Mouse (Mus musculus): Measurements from ENCODE around the gene Smcp. TPM values are rescaled to one million over a fixed set of nuclear protein-coding genes. Genes with fewer than 3 reads are reported as not detected.

Smcp gene
- polyA plus RNA-seq (2015; fragmentation: Illumina TruSeq; extraction: RNeasy Lipid Tissue Mini Kit (QIAGEN cat#74804); ENCODE audit: insufficient read depth, low replicate concordance): not detected

GRCm38 (mm10) chr3:92588858-92589257 is at the start of gene Smcp:
Gene Smcp, minus strand, starts transcription at chr3:92588997.

GRCm38 (mm10) chr3:92621560-92621959 is 32.8 kb upstream of the Smcp start, which contains the start of gene Lce6a:
Gene Lce6a, minus strand, starts transcription at chr3:92621660.

GRCm38 (mm10) chr3:92607392-92607791 is 18.6 kb upstream of the Smcp start, which contains the start of gene 2210017I01Rik:
Gene 2210017I01Rik, minus strand, starts transcription at chr3:92607492.

DNA sequence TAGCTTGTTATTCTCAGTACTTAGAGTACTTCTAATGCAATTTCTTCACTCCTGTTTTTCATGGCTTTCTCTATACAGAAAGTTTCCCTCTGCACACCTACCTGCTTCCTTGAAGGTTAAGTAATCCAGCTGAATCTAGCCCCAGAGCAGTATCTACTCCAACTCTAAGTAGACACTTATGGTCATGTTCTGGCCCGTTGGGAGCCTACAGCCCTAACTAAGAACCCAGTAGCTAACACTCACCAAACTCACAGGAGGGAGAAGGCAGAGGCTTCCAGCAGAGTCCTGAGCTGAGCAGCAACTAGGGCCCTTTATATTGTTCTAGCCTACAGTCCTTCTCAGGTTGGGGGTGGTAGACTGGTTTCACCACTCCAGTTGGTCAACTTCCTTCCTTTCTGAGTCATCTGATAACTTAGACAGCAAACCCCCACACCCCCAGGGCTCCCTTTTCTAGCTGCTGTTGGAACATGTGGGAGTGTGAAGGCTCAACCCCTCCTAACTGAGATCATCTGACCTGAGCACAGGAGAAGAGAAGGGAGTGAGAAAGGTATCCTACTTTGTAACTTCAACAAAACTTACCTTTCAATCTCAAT is 15.3 kb downstream of the Smcp start, which contains the start of gene Ivl:
TSS of gene Ivl (minus strand) at position 287 of the 593 bp plus-strand sequence.

DNA sequence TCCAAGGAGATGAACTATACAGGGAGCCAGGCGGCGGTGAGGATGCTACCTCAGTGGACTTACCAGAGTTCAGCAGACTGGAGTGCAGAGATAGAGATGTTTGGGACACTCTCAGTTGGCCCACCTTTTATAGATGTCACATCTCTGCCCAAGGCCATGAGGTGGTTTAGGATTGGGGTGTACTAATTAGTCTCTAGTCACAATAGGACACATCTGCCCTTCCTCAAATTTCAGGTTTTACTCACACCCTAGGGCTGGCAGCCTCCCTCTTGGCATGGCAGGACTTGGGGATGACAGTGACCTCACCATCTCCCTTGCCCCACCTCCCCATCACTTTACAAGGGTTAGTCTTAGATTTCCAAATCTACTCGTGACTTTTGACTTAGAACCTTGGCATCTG is 54.4 kb downstream of the Smcp start, which contains the start of gene 2310046K23Rik:
TSS of gene 2310046K23Rik (minus strand) at position 101 of the 400 bp plus-strand sequence.

Other genes starting within 250 kb of the Smcp start
- not detected for gene Sprr2d, start 249.9 kb downstream of the Smcp start, polyA plus RNA-seq (2015; fragmentation: Illumina TruSeq; extraction: RNeasy Lipid Tissue Mini Kit (QIAGEN cat#74804); ENCODE audit: insufficient read depth, low replicate concordance)
- not detected for gene Sprr2e, start 236.9 kb downstream of the Smcp start, polyA plus RNA-seq (2015; fragmentation: Illumina TruSeq; extraction: RNeasy Lipid Tissue Mini Kit (QIAGEN cat#74804); ENCODE audit: insufficient read depth, low replicate concordance)
- gene Sprr2f, start 223.8 kb downstream of the Smcp start, polyA plus RNA-seq (2015; fragmentation: Illumina TruSeq; extraction: RNeasy Lipid Tissue Mini Kit (QIAGEN cat#74804); ENCODE audit: insufficient read depth, low replicate concordance): not detected
- not detected for gene Sprr2h, start 203.3 kb downstream of the Smcp start, polyA plus RNA-seq (2015; fragmentation: Illumina TruSeq; extraction: RNeasy Lipid Tissue Mini Kit (QIAGEN cat#74804); ENCODE audit: insufficient read depth, low replicate concordance)
- gene Sprr2i, start 181.0 kb downstream of the Smcp start, polyA plus RNA-seq (2015; fragmentation: Illumina TruSeq; extraction: RNeasy Lipid Tissue Mini Kit (QIAGEN cat#74804); ENCODE audit: insufficient read depth, low replicate concordance): not detected
- not detected for gene Sprr2j-ps, start 170.9 kb downstream of the Smcp start, polyA plus RNA-seq (2015; fragmentation: Illumina TruSeq; extraction: RNeasy Lipid Tissue Mini Kit (QIAGEN cat#74804); ENCODE audit: insufficient read depth, low replicate concordance)
- gene Gm9774, start 159.6 kb downstream of the Smcp start, polyA plus RNA-seq (2015; fragmentation: Illumina TruSeq; extraction: RNeasy Lipid Tissue Mini Kit (QIAGEN cat#74804); ENCODE audit: insufficient read depth, low replicate concordance): 1.4 TPM
- gene Sprr2k, start 156.4 kb downstream of the Smcp start, polyA plus RNA-seq (2015; fragmentation: Illumina TruSeq; extraction: RNeasy Lipid Tissue Mini Kit (QIAGEN cat#74804); ENCODE audit: insufficient read depth, low replicate concordance): not detected
- gene Sprr1b, start 150.2 kb downstream of the Smcp start, polyA plus RNA-seq (2015; fragmentation: Illumina TruSeq; extraction: RNeasy Lipid Tissue Mini Kit (QIAGEN cat#74804); ENCODE audit: insufficient read depth, low replicate concordance): not detected
- gene Sprr3, start 130.3 kb downstream of the Smcp start, polyA plus RNA-seq (2015; fragmentation: Illumina TruSeq; extraction: RNeasy Lipid Tissue Mini Kit (QIAGEN cat#74804); ENCODE audit: insufficient read depth, low replicate concordance): not detected
- gene Sprr1a, start 103.1 kb downstream of the Smcp start, polyA plus RNA-seq (2015; fragmentation: Illumina TruSeq; extraction: RNeasy Lipid Tissue Mini Kit (QIAGEN cat#74804); ENCODE audit: insufficient read depth, low replicate concordance): not detected
- gene Sprr4, start 88.5 kb downstream of the Smcp start, polyA plus RNA-seq (2015; fragmentation: Illumina TruSeq; extraction: RNeasy Lipid Tissue Mini Kit (QIAGEN cat#74804); ENCODE audit: insufficient read depth, low replicate concordance): not detected
- gene 2310046K23Rik, start 54.5 kb downstream of the Smcp start, polyA plus RNA-seq (2015; fragmentation: Illumina TruSeq; extraction: RNeasy Lipid Tissue Mini Kit (QIAGEN cat#74804); ENCODE audit: insufficient read depth, low replicate concordance): not detected
- gene Ivl, start 15.3 kb downstream of the Smcp start, polyA plus RNA-seq (2015; fragmentation: Illumina TruSeq; extraction: RNeasy Lipid Tissue Mini Kit (QIAGEN cat#74804); ENCODE audit: insufficient read depth, low replicate concordance): not detected
- gene 2210017I01Rik, start 18.5 kb upstream of the Smcp start, polyA plus RNA-seq (2015; fragmentation: Illumina TruSeq; extraction: RNeasy Lipid Tissue Mini Kit (QIAGEN cat#74804); ENCODE audit: insufficient read depth, low replicate concordance): not detected
- gene Lce6a, start 32.7 kb upstream of the Smcp start, polyA plus RNA-seq (2015; fragmentation: Illumina TruSeq; extraction: RNeasy Lipid Tissue Mini Kit (QIAGEN cat#74804); ENCODE audit: insufficient read depth, low replicate concordance): not detected
- gene Lce1a1, start 59.3 kb upstream of the Smcp start, polyA plus RNA-seq (2015; fragmentation: Illumina TruSeq; extraction: RNeasy Lipid Tissue Mini Kit (QIAGEN cat#74804); ENCODE audit: insufficient read depth, low replicate concordance): not detected
- not detected for gene Lce1b, start 67.9 kb upstream of the Smcp start, polyA plus RNA-seq (2015; fragmentation: Illumina TruSeq; extraction: RNeasy Lipid Tissue Mini Kit (QIAGEN cat#74804); ENCODE audit: insufficient read depth, low replicate concordance)
- not detected for gene Lce1a2, start 81.3 kb upstream of the Smcp start, polyA plus RNA-seq (2015; fragmentation: Illumina TruSeq; extraction: RNeasy Lipid Tissue Mini Kit (QIAGEN cat#74804); ENCODE audit: insufficient read depth, low replicate concordance)
- not detected for gene Lce1c, start 90.2 kb upstream of the Smcp start, polyA plus RNA-seq (2015; fragmentation: Illumina TruSeq; extraction: RNeasy Lipid Tissue Mini Kit (QIAGEN cat#74804); ENCODE audit: insufficient read depth, low replicate concordance)
- not detected for gene Lce1d, start 98.2 kb upstream of the Smcp start, polyA plus RNA-seq (2015; fragmentation: Illumina TruSeq; extraction: RNeasy Lipid Tissue Mini Kit (QIAGEN cat#74804); ENCODE audit: insufficient read depth, low replicate concordance)
- not detected for gene Lce1e, start 120.1 kb upstream of the Smcp start, polyA plus RNA-seq (2015; fragmentation: Illumina TruSeq; extraction: RNeasy Lipid Tissue Mini Kit (QIAGEN cat#74804); ENCODE audit: insufficient read depth, low replicate concordance)
- gene Lce1f, start 131.4 kb upstream of the Smcp start, polyA plus RNA-seq (2015; fragmentation: Illumina TruSeq; extraction: RNeasy Lipid Tissue Mini Kit (QIAGEN cat#74804); ENCODE audit: insufficient read depth, low replicate concordance): not detected
- gene Gm38119, start 150.1 kb upstream of the Smcp start, polyA plus RNA-seq (2015; fragmentation: Illumina TruSeq; extraction: RNeasy Lipid Tissue Mini Kit (QIAGEN cat#74804); ENCODE audit: insufficient read depth, low replicate concordance): not detected
- not detected for gene Lce1g, start 163.3 kb upstream of the Smcp start, polyA plus RNA-seq (2015; fragmentation: Illumina TruSeq; extraction: RNeasy Lipid Tissue Mini Kit (QIAGEN cat#74804); ENCODE audit: insufficient read depth, low replicate concordance)
- gene Lce1h, start 176.1 kb upstream of the Smcp start, polyA plus RNA-seq (2015; fragmentation: Illumina TruSeq; extraction: RNeasy Lipid Tissue Mini Kit (QIAGEN cat#74804); ENCODE audit: insufficient read depth, low replicate concordance): not detected
- gene Lce1i, start 189.9 kb upstream of the Smcp start, polyA plus RNA-seq (2015; fragmentation: Illumina TruSeq; extraction: RNeasy Lipid Tissue Mini Kit (QIAGEN cat#74804); ENCODE audit: insufficient read depth, low replicate concordance): not detected
- gene Lce1j, start 201.5 kb upstream of the Smcp start, polyA plus RNA-seq (2015; fragmentation: Illumina TruSeq; extraction: RNeasy Lipid Tissue Mini Kit (QIAGEN cat#74804); ENCODE audit: insufficient read depth, low replicate concordance): not detected
- not detected for gene Lce1k, start 218.9 kb upstream of the Smcp start, polyA plus RNA-seq (2015; fragmentation: Illumina TruSeq; extraction: RNeasy Lipid Tissue Mini Kit (QIAGEN cat#74804); ENCODE audit: insufficient read depth, low replicate concordance)
- gene Kprp, start 238.2 kb upstream of the Smcp start, polyA plus RNA-seq (2015; fragmentation: Illumina TruSeq; extraction: RNeasy Lipid Tissue Mini Kit (QIAGEN cat#74804); ENCODE audit: insufficient read depth, low replicate concordance): not detected

Data from spleen, adult 10 weeks (tissue).